Mouse (Mus musculus) erythroblast, embryonic 14.5 days (primary cell): Measurements from ENCODE around the gene Itm2b. TPM values are rescaled to one million over a fixed set of nuclear protein-coding genes. Genes with fewer than 3 reads are reported as not detected.

Source experiments
- H3K27me3 ChIP-seq: 2 replicates; pipeline ENCODE4 v1.6.1; 2012; ENCODE audit warnings: inconsistent platforms; ENCODE audit not compliant: control insufficient read depth
- H3K36me3 ChIP-seq: 2 replicates; pipeline ENCODE4 v1.6.1; 2012; ENCODE audit warnings: mild to moderate bottlenecking, inconsistent platforms; ENCODE audit not compliant: control insufficient read depth
- H3K4me1 ChIP-seq: 2 replicates; pipeline ENCODE4 v1.6.1; 2012; ENCODE audit warnings: inconsistent platforms; ENCODE audit not compliant: control insufficient read depth
- H3K4me3 ChIP-seq: replicated peaks from 2 replicates; pipeline ENCODE3; 2012; ENCODE audit warnings: moderate library complexity, mild to moderate bottlenecking, inconsistent platforms
- H3K9me3 ChIP-seq: 2 replicates; pipeline ENCODE4 v1.6.1; 2012; ENCODE audit warnings: low read length, inconsistent platforms, mixed read lengths; ENCODE audit not compliant: control insufficient read depth
- GATA1 ChIP-seq: IDR thresholded peaks from 2 replicates; pipeline ENCODE4 v1.6.1; 2012; ENCODE audit warnings: low read length, inconsistent platforms, mixed read lengths
- TAL1 ChIP-seq: IDR thresholded peaks from 3 replicates; pipeline ENCODE4 v1.6.1; 2012; ENCODE audit warnings: low read length, inconsistent platforms, mixed read lengths
- polyA plus RNA-seq: library from polyadenylated mRNA; stranded (reverse); fragments of >175 nt; gene quantifications from 2 replicates; pipeline ENCODE4 v1.2.3, GENCODE M21; 2012

The Itm2b gene
- polyA plus RNA-seq, 1 experiment, result 10.0 TPM

GRCm38 (mm10) chr14:73399866-73400618, 15.0 kb upstream of the Itm2b start:
- Histone ChIP-seq H3K36me3 (no peaks in the 10 kb centered on the region), H3K9me3 (no peaks in the 10 kb centered on the region), H3K4me1 (peaks cover 18% of the 10 kb centered on the region), H3K27me3 (no peaks in the 10 kb centered on the region), H3K4me3 (no peak overlapping the region)
- TF ChIP-seq TAL1 (no peak), GATA1 (no peak)

DNA sequence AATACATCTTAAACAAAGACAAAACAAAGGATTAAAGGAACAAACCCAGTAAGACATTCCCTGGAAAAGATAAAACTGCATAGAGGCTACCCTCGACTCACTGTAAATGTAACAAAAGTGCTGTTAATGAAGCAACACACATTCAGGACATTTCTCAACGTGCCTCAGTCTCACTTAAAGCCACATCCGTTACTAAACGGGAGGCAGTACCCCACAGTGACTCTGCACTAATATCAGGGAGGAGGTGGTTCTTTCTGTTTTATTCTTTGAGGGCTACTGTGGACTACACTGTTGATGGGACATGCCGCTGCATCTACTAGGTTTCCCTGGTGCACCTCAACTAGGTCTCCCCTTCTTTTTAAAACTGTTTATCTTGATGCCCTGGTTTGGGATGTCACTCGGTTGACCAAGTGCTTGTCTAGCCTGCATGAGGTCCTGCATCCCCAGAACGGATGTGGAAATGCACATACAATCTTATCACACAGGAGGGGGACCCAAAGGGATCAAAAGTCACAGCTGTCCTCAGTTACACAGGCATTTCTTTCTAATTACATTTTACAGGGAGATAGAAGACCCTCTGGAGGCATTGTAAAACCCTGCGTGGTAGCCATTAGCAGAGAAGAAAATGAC, 13.4 kb upstream of the Itm2b start:
- no peak overlapping the region for H3K4me3 ChIP-seq
- H3K27me3 ChIP-seq, result no peaks in the 10 kb centered on the region
- no peaks in the 10 kb centered on the region for H3K36me3 ChIP-seq
- no peaks in the 10 kb centered on the region for H3K9me3 ChIP-seq
- TF ChIP-seq TAL1, result no peak
- TF ChIP-seq GATA1, result no peak
- peaks cover 16% of the 10 kb centered on the region for H3K4me1 ChIP-seq

- Histone ChIP-seq H3K4me1 (peaks cover 16% of the 10 kb centered on the region), H3K27me3 (no peaks in the 10 kb centered on the region), H3K36me3 (no peaks in the 10 kb centered on the region), H3K9me3 (no peaks in the 10 kb centered on the region), H3K4me3 (no peak overlapping the region)
- TF ChIP-seq GATA1 (no peak), TAL1 (no peak)
These were observed 10.7 kb upstream of the Itm2b start for GRCm38 (mm10) chr14:73395750-73396149.

GRCm38 (mm10) chr14:73394263-73395006, 9.3 kb upstream of the Itm2b start:
- H3K36me3 ChIP-seq, result no peaks in the 10 kb centered on the region
- H3K9me3 ChIP-seq, result no peaks in the 10 kb centered on the region
- peaks cover 19% of the 10 kb centered on the region for H3K4me1 ChIP-seq
- TF ChIP-seq TAL1, result no peak
- no peak for TF ChIP-seq GATA1
- no peaks in the 10 kb centered on the region for H3K27me3 ChIP-seq
- H3K4me3 ChIP-seq, result no peak overlapping the region

DNA sequence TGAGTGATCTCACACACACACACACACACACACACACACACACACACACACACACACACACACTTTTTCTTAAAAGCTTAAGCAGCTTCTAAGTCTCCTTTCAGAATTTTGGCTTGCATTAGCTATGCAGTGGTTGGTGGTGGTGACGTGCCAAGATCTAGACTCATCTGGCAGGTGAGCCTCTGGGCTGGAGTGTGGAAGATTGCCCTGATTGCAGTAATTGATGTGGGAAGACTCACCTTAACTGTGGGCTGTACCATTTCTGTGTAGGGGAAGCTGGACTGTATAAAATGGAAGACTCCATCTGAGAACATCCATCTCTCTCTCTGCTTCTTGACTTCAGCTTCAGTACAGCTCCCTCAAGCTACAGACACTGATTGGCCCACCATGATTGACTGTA, 6.4 kb upstream of the Itm2b start:
- H3K9me3 ChIP-seq, result no peaks in the 10 kb centered on the region
- no peaks in the 10 kb centered on the region for H3K36me3 ChIP-seq
- H3K4me3 ChIP-seq, result no peak overlapping the region
- TF ChIP-seq GATA1, result no peak
- no peak for TF ChIP-seq TAL1
- peaks cover 15% of the 10 kb centered on the region for H3K4me1 ChIP-seq
- H3K27me3 ChIP-seq, result no peaks in the 10 kb centered on the region

DNA sequence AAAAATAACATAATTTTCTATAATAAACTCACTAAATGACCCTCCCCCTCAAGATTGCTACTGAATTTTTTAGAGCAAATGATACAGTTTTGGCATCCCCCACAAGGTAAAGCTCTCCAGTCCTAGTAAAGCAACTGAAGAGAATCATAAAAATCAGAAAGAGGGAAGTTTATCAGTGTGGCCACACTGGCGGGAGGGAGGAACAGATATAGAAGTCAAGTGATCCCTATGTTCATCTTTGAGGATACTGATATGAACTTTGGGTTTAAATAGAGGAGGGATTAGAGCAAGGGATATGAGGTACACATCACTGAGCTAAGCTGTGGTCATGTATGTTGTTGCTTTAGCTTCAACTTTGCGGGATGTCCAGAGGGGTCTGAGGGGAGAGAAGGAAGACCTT, 5.1 kb upstream of the Itm2b start:
- TF ChIP-seq TAL1 (no peak), GATA1 (no peak)
- H3K27me3 ChIP-seq, result no peaks in the 10 kb centered on the region
- no peak overlapping the region for H3K4me3 ChIP-seq
- peaks cover 27% of the 10 kb centered on the region for H3K4me1 ChIP-seq
- no peaks in the 10 kb centered on the region for H3K36me3 ChIP-seq
- no peaks in the 10 kb centered on the region for H3K9me3 ChIP-seq

DNA sequence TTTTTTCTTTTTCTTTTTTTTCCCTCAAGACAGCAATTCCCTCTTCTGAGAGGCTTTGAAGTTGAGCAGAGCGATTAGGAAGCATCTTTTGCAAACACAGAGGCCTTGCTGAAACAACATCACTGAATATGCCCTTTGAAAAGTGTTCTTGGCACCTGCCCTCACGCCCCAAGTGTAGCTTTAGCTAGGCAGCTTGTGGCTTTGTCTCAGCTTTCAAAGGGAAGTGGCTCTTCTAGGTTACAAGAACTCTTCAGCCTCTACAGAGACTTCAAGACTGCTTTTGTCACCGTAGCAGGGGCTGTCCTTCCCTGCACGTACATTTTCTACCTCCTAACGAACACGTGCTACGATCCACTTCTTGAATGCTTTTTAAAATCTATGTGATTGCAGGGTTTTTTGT, 4.0 kb upstream of the Itm2b start:
- no peak for TF ChIP-seq TAL1
- TF ChIP-seq GATA1, result no peak
- no peak overlapping the region for H3K4me3 ChIP-seq
- no peaks in the 10 kb centered on the region for H3K36me3 ChIP-seq
- peaks cover 31% of the 10 kb centered on the region for H3K4me1 ChIP-seq
- H3K27me3 ChIP-seq, result no peaks in the 10 kb centered on the region
- H3K9me3 ChIP-seq, result no peaks in the 10 kb centered on the region

GRCm38 (mm10) chr14:73388546-73388945, 3.5 kb upstream of the Itm2b start:
- peaks cover 36% of the 10 kb centered on the region for H3K4me1 ChIP-seq

DNA sequence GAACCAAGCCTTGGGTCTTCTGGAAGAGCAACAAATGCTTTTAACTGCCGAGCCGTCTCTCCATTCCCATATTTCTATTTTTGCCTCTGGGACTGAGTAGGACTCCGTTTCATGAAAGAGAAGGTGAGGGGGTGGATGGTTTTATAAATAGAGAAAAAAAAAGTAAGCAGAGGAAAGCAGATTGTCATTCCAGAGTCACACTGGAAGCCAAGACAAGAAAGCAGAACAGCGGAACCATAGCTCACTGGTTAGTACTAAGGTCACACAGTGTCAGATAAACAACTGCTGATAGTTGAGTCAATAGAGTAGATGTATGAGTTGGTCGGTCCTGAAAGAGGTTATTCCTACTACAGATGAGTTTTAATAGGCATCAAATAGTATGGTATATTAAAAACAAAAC, 1.4 kb upstream of the Itm2b start:
- H3K4me3 ChIP-seq, result no peak overlapping the region
- no peak for TF ChIP-seq GATA1
- no peak for TF ChIP-seq TAL1
- peaks cover 11% of the 10 kb centered on the region for H3K36me3 ChIP-seq
- H3K4me1 ChIP-seq, result peaks cover 54% of the 10 kb centered on the region
- no peaks in the 10 kb centered on the region for H3K9me3 ChIP-seq
- H3K27me3 ChIP-seq, result no peaks in the 10 kb centered on the region

More at GRCm38 (mm10) chr14:73388546-73388945, 3.5 kb upstream of the Itm2b start:
- H3K27me3 ChIP-seq, result no peaks in the 10 kb centered on the region
- TF ChIP-seq GATA1, result no peak
- no peak for TF ChIP-seq TAL1
- no peaks in the 10 kb centered on the region for H3K9me3 ChIP-seq
- H3K36me3 ChIP-seq, result no peaks in the 10 kb centered on the region
- no peak overlapping the region for H3K4me3 ChIP-seq
